Mouse (Mus musculus) frontal cortex, postnatal 25 days (tissue): ENCODE results near the gene D030056L22Rik.

Experiments
- DNase-seq, 2 experiments: peaks; one replicate each; pipeline ENCODE4 v3.0.0; 2022; ENCODE audit warnings: low spot score in 2 of 2

The D030056L22Rik gene

GRCm38 (mm10) chr19:18731077-18731476, 18.1 kb downstream of the D030056L22Rik start:
- no peak for DNase-seq

DNA sequence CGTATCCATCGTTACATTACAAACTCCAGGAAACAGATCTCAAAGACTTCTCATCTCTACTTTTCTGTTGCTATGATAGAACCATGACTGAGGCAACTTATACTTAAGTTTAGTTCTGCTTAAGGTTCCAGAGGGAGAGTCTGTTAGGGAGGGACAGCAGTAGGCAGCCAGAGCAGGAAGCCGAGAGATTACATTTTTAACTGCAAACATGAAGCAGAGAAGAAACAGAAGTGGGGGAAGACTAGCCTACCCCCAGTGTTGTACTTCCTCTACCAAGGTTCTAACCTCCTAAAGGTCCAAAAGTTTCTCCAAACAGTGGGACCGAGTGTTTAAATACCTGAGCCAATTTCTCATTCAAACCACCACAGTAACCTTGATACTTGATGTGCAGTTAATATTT, 22.9 kb downstream of the D030056L22Rik start:
- DNase-seq: no peak

DNA sequence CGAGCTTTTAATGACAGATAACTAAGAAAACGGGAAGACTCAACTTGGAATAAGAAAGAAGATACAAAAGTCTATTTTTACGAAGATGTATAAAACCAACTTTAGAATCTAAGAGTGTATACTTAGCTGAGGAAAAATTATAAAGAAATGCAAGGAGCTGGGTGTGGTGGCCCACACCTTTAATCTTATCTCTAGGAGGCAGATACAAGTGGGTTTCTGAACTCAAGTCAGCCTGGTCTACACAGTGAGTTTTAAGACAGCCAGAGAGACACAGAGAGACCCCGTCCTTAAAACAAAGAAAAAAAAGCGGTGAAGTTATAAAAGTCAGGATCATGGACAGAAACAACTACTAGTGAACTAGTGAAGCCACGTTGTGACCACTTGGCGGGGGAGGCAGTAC, 26.2 kb downstream of the D030056L22Rik start:
- DNase-seq: no peak

DNA sequence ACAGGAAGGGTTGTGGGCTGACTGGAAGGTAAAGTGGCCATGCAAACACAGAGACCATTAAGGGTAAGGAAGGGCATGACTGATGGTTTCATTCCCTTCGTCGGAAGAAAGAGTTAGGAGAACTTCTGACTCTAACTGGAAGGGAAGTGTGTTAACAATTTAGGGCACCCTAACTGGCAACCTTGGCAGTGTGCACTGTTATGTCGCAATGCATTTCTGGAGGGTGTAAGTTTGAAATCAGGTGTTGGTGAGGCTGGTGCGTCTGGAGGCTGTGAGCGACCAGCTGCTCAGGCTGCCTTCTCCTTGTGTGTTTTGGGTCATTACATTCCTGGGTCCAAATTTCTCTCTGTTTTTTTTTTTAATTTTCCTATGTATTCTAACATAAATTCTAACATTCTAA, 31.0 kb downstream of the D030056L22Rik start:
- DNase-seq: no peak

DNA sequence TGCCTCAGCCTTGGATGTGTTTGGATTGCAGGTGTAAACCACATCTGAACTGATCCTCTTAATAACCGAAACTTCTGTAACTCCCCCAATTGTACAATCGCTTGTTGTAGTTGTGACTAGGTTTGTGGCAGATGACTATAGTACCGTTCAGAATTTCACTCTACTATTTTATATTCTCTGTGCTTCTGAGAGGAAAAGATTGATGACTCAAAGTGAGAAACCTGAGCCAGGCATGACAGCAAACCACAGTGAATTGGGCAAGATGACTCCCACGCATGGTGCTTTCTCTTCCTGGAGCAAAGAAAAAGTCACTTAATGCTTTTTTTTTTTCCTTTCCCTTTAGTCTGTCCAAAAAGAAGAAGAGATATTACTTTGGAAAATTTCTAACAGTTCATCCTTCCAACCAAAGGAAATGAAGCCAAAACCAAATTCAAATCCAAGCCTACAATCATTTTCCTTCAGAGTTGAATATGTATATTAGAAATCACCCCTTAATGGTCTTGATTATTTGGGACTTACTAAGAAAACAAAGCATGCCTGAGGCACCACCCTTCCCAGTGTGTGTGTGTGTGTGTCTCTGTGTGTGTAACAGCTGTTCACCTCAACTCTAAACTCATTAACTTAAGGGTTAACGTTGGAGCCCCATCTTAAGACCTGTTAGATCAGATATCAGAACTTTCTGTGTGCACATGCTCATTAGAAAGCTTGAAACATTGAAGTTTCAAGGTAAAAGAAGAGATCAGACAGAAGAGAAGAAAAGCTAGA, 33.8 kb downstream of the D030056L22Rik start:
- DNase-seq: no peak

DNA sequence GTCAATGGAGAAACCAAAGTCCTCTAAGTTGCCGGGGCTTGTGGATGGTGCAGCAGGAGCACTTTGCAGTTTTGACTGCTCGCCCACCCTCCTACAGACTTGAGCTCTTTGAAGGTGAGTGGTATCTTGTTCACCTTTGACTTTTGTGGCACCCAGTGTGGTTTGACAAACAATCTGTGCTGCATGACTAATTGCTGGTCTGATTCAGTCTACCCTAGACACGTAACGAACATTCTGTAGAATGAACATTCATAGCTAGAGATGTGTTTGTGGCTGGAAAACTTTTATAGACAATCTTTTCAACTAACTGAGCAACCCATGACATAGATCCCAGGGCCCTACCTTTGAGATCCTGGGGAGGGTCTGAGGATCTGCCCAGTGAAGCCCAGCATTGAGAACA, 34.4 kb downstream of the D030056L22Rik start:
- DNase-seq: no peak

GRCm38 (mm10) chr19:18749598-18750339, 36.8 kb downstream of the D030056L22Rik start, which contains the start of gene Trpm6:
Gene Trpm6 (plus strand): TSS chr19:18749983.
- DNase-seq: no peak

DNA sequence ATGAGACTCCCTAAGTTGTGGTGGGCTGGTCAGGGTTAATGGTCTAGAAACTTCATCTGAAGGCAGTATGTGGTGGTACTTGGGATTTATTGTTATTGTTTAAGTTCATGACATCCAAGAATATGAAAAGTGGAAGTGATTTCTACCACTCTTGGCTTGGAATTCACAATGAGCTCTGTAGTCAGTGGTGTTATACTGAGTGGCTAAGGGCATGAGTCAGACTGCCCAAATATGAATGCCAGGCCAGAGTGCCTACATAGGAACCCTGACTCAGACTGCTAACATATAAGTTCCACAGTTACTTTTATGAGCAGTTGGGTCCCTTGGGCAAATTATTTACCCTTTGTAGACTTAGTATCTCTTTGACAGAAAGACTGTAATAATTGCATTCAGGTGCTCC, 44.2 kb downstream of the D030056L22Rik start:
- DNase-seq: no peak

- DNase-seq: no peak
Measured at GRCm38 (mm10) chr19:18757706-18758105, 44.7 kb downstream of the D030056L22Rik start.

GRCm38 (mm10) chr19:18758269-18758668, 45.3 kb downstream of the D030056L22Rik start:
- DNase-seq: no peak

- no peak for DNase-seq
Measured at GRCm38 (mm10) chr19:18758916-18759315, 45.9 kb downstream of the D030056L22Rik start.

DNA sequence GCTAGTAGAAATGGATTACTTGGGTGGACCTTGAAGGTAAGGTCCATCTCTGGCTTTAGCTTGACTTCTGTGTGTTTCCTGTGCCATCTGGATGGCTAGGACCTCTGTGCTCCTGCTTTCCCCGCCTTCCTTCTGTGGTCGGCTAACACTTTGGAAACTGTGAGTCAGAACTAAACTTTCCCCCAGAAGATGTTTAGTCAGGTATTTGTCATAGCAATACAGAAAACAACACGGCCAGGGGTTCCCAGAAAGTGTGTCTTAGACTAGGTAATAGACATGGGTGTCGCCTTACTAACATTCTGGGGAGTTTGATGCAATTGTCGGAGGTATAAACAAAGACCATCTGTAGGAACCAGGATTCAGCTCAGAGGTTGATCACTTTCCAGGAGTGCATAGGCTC, 53.4 kb downstream of the D030056L22Rik start:
- DNase-seq: no peak
